Mouse (Mus musculus) liver, adult (tissue): ENCODE measurements around the gene Cnn2.

Experiments
- GATA4 ChIP-seq: IDR thresholded peaks from 2 replicates; pipeline ENCODE4 v1.6.1; 2014; ENCODE audit warnings: mild to moderate bottlenecking, low read length; ENCODE audit not compliant: insufficient replicate concordance

Cnn2 gene

DNA sequence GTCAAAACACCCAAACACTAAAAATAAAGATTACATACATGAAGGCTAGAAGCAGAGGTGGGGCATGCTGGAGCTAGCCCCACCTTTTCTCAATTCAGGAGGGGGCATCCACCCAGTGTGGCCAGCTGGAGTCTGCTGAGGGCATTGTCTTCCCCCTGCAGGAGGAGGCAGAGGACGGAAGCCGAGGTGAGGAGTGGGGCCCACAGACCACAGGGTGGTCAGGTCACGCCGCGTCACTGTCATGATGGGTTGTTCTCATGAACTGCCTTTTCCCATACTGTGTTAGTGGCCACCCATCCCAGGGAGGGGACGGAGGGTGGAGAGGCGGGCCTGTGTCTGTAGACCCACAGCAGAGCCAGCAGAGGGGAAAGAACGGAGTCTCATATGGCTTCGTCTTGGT lies 41.8 kb downstream of the Cnn2 start:
- no peak for TF ChIP-seq GATA4

GRCm38 (mm10) chr10:80030736-80031135 lies 42.4 kb downstream of the Cnn2 start:
- TF ChIP-seq GATA4: no peak

- TF ChIP-seq GATA4: peak; percentile 92; the same call in 1 of the 2 replicates
These were observed 44.6 kb downstream of the Cnn2 start for GRCm38 (mm10) chr10:80032799-80033480.

DNA sequence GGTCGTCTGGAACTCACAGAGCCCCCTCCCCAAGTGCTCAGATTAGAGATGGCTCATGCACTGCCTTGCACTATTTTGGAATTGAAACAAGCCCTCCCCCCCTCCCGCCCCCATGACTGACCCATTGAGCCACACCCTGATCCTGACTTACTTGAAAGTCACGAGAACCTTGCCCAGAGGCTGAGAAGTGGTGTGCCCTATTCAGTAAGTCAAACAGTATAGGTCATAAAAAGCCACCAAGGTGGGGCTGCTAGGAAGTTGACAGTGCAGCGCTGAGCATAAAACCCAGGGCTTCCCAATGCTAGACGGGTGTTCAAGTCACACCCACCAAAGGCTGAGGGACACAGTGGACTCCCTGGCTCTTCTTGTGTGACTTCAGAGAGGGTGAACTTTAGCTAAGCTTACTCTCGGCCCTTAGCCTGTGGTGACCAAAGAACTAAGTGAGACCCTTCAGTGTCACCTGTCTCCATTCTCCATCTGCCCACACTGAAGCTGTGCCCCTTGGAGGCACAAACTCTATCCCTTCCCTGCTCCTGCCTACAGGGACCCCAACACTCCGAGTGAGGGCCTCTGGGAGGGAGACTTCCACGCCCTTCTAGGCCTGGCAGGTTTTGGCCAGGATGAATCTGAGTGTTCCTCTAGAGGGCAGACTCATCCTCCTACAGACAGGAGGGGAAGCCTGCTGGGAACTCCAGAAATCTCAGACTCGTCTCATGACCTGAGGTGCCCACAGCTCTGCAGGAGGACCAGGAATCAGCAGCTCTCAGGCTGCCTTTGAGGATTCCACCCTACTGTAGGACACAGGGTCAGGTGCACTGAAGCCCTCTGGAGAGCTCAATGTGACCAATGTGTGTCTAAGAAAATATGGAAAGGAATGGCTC lies 45.4 kb downstream of the Cnn2 start:
- no peak for TF ChIP-seq GATA4

DNA sequence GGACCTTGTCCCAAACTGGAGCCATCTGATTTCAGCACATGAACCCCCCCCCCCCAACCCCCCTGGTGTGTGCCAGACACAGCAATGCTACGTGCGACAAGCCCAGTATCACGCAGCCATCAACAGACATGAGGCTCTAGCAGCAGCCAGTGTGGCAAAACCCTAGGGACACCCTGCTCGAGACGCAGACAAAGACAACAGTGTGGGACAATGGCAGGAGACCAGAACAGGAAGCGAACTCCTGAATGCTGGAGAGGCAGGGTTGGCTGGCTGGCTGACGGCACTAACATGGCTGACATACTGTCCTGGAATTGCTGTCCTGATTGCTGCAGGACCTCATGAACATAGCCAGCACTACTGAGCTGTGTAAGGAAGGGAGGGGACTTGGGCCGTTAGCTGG lies 46.8 kb downstream of the Cnn2 start:
- TF ChIP-seq GATA4: no peak

GRCm38 (mm10) chr10:80035686-80036085 lies 47.3 kb downstream of the Cnn2 start:
- TF ChIP-seq GATA4: no peak

DNA sequence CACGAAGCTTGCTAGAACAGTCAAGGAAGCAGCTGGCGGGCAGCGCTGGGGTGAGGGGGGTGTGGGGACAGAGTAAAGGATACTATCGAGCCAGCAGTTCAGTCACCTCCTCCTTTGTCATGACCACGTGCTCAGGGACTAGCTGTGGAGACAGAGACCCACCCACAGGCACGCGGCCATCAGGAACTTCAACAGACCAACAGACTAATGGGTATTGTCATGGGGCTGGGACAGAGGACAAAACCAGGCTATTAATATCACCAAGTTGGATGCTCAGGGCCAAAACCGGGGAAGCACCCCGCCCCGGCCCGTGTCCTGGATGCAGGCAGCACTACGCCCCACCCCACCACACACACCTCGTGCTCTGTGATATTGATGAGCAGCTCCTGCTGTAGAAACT lies 48.4 kb downstream of the Cnn2 start:
- TF ChIP-seq GATA4: no peak

- TF ChIP-seq GATA4: peak; percentile 94; the same call in 1 of the 2 replicates
These were observed 51.2 kb downstream of the Cnn2 start, which contains the start of gene Polr2e for GRCm38 (mm10) chr10:80039559-80039979. Gene Polr2e, minus strand, starts transcription at chr10:80039795.

DNA sequence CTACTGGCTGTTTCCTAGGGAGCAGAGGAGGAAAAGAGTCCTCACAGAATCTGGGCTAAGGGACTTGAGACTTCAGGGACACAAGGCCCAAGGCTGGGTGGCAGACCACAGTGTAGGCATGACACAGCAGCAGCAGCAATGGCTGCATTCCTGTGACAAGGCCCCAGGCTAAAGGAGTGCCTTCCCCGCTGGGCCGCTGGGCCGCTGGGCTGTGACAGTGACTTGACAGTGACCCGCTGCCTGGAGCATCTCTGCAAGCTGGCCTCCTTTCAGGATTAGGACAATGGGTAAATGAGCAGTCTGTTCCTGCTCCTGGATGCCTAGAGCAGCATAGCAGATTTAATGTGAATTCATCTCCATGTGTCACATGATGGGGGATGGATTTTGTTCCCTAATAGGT lies 55.7 kb downstream of the Cnn2 start:
- no peak for TF ChIP-seq GATA4
